Mouse (Mus musculus): Measurements from ENCODE around the gene Ccl17. TPM values are rescaled to one million over a fixed set of nuclear protein-coding genes. Genes with fewer than 3 reads are reported as not detected.

The Ccl17 gene
- not detected for polyA plus RNA-seq (2017; shearing (Covaris generic))

DNA sequence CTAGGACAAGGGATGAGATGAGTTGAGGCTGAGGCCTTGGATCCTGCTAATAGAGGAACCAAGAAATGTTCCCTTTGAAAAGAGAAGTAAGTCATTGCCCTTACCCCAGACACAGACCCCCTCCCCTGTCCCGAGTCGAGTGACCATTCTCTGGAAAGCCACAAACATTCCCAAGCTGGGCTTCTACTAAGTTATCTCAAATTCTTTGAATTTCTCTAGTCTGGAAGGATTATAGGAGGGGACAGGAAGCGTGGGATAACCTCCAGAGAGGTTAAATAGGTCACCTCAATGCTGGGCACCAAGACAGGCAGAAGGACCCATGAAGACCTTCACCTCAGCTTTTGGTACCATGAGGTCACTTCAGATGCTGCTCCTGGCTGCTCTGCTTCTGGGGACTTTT is at the start of gene Ccl17:
TSS of gene Ccl17 (plus strand) at position 301 of the 400 bp plus-strand sequence.

DNA sequence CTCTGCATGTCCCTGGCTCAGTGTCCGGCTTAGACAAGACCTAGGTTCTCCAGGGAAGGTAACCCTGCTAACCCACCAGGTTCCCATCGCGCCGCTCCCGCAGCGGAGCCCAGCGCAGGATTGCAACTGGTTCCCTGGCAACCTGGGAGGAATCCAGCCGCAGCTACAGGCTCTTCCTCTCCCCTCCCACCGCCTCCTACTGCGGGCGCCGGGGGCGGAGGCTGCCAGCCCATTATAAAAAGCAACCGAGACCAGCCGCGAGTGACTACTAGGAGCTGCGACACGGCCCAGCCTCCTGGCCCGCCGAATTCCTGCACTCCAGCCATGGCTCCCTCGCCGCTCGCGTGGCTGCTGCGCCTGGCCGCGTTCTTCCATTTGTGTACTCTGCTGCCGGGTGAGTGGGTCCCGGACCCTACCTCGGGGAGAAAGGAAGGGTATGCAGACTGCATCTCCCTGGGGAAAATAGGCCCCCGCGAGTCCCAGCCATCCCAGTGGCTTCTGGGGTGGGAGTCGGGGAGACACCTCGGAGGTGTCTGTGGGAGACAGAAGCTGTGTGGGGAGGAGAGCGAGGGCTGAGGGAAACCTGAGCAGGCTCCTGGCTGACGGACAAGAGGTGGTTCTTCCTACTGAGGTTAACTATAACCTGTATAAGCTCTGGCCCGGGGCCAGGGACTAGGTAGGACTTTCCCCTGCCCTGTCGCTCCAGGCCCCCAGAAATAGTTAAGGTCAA is 38.1 kb upstream of the Ccl17 start, which contains the start of gene Cx3cl1:
TSS of gene Cx3cl1 (plus strand) at position 69 of the 730 bp plus-strand sequence.

DNA sequence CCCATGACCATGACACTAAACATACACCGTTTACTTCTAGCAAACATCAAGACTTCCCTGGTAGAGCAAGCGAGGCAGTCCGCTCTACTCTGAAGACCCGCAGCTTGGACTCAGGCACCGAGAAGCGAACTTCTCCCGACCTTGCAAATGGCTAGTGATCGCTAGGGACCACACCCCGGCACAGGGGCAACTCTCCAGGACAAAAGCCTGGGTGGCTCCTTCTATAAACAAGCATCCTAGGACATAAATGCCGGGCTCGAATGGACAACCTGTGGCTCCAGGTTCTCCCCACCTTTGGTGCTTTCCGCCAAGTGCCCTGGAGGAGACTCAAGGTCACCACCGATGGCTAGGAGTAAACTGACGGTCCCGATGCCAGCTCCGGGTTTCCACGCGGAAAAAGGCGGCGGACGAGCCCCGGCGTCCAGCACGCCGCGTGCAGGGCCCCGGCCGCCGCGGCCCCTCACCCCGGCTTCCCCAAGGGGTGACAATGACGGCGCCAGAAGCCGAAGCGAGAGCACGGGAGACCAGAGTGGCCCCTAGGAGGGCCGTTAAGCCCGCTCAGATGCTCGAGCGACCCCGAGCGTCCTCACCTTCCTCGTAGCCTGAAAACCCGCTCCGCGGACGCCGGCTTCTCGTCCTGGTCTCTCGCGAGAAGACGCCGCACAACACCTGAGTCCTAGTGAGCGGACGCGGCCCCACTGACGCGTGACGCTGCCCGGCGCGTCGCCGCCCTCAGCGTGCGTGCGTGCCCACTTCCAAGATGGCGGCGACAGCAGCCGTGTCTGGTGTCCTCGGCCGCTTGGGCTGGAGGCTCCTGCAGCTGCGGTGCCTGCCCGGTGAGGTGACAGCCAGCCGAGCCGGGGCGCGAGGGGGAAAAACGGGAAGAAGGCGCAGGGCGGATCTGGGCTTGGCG is 27.7 kb downstream of the Ccl17 start, which contains the start of the genes Coq9 and Ciapin1:
TSS of gene Coq9 (plus strand) at position 660 of the 913 bp plus-strand sequence.
TSS of gene Ciapin1 (minus strand) at position 697 of the 913 bp plus-strand sequence.

DNA sequence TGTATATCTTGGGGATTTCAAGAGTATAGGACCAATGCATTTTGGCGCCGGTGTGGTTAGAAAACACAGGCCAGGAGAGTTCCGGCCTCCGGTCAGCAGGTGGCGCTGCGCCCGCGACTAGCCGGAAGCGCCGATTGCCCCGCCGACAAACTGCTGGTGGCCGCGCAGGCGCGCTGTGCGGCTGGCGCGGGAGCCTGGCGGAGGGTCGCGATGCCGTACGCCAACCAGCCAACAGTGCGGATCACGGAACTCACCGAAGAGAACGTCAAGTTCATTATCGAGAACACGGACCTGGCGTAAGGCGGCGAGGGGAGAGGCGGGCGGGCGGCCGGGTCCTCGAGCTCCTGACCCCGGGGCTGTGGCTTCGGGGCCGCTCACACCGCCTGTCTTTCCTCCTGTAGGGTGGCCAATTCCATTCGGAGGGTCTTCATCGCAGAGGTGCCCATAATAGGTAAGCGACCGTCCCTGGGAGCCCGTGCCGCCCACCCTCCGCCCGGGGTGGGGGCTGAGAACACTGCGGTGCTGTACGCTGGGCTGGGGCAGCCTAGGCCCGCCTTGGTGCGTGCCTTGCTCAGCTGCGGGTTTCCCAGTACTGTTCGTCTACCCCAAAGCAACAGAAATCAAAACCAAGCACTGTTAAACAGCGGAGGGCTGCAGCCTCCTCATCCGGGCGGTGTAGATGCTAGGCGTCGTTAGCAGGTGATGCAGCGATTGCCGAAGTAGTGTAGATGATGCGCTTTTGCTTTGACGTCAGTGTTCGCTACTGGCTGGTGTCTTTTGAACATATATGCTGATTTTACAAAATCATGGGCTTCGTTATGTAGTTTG is 47.3 kb downstream of the Ccl17 start, which contains the start of gene Polr2c:
TSS of gene Polr2c (plus strand) at position 105 of the 828 bp plus-strand sequence.

Other genes starting within 250 kb of the Ccl17 start
- 77.4 TPM for gene Rspry1, start 208.5 kb upstream of the Ccl17 start, polyA plus RNA-seq (2017; shearing (Covaris generic))
- 94.1 TPM for gene Fam192a, start 208.5 kb upstream of the Ccl17 start, polyA plus RNA-seq (2017; shearing (Covaris generic))
- 26.9 TPM for gene Arl2bp, start 143.9 kb upstream of the Ccl17 start, polyA plus RNA-seq (2017; shearing (Covaris generic))
- gene Pllp, start 114.2 kb upstream of the Ccl17 start, polyA plus RNA-seq (2017; shearing (Covaris generic)) = 0.35 TPM
- not detected for gene Ccl22, start 64.9 kb upstream of the Ccl17 start, polyA plus RNA-seq (2017; shearing (Covaris generic))
- 0.37 TPM for gene Cx3cl1, start 38.4 kb upstream of the Ccl17 start, polyA plus RNA-seq (2017; shearing (Covaris generic))
- 72.7 TPM for gene Coq9, start 27.9 kb downstream of the Ccl17 start, polyA plus RNA-seq (2017; shearing (Covaris generic))
- gene Ciapin1, start 27.9 kb downstream of the Ccl17 start, polyA plus RNA-seq (2017; shearing (Covaris generic)) = 104 TPM
- gene Polr2c, start 47.0 kb downstream of the Ccl17 start, polyA plus RNA-seq (2017; shearing (Covaris generic)) = 127 TPM
- 2.8 TPM for gene Dok4, start 65.9 kb downstream of the Ccl17 start, polyA plus RNA-seq (2017; shearing (Covaris generic))
- 0.11 TPM for gene Ccdc102a, start 107.6 kb downstream of the Ccl17 start, polyA plus RNA-seq (2017; shearing (Covaris generic))
- gene Adgrg5, start 113.2 kb downstream of the Ccl17 start, polyA plus RNA-seq (2017; shearing (Covaris generic)) = 2.6 TPM
- gene Adgrg1, start 164.3 kb downstream of the Ccl17 start, polyA plus RNA-seq (2017; shearing (Covaris generic)) = 3.2 TPM
- 1.4 TPM for gene Adgrg3, start 207.2 kb downstream of the Ccl17 start, polyA plus RNA-seq (2017; shearing (Covaris generic))
- not detected for gene Drc7, start 244.7 kb downstream of the Ccl17 start, polyA plus RNA-seq (2017; shearing (Covaris generic))

Data from CD4-positive, CD25-positive, alpha-beta regulatory T cell, adult 9 weeks (primary cell).